Mouse (Mus musculus) gastrocnemius, postnatal 36 days (tissue): ENCODE results near the gene Tmem131. TPM values are rescaled to one million over a fixed set of nuclear protein-coding genes. Genes with fewer than 3 reads are reported as not detected.
"Not testable (repeated sequence)": the region's sequence is repeated elsewhere in the genome, so short reads cannot be mapped to it uniquely, and the experiment has no call there.

Experiments used
- DNase-seq, 2 experiments: peaks; one replicate each; pipeline ENCODE4 v3.0.0; 2022
- intact Hi-C: fragments of 180-260 bp; cut with DNase I; formaldehyde crosslinking; loops from one replicate; pipeline ENCODE4 v1.15.1; 2025
- total RNA-seq, 2 experiments: library from RNA; stranded (reverse); gene quantifications; 2 replicates each; pipeline ENCODE4 v1.2.3; 2021

Gene Tmem131
- total RNA-seq, 2 experiments from 2014 or later: 21.0 to 23.7 TPM

- no peak for DNase-seq
- intact Hi-C loops: no loop called here
Measured at GRCm38 (mm10) chr1:36894136-36894535, 49.3 kb downstream of the Tmem131 start.

- intact Hi-C loops, DNase-seq: not testable (repeated sequence)
Measured at GRCm38 (mm10) chr1:36893720-36894119, 49.7 kb downstream of the Tmem131 start.

- no peak for DNase-seq
- intact Hi-C loops: no loop called here
Measured at GRCm38 (mm10) chr1:36893146-36893545, 50.3 kb downstream of the Tmem131 start.

DNA sequence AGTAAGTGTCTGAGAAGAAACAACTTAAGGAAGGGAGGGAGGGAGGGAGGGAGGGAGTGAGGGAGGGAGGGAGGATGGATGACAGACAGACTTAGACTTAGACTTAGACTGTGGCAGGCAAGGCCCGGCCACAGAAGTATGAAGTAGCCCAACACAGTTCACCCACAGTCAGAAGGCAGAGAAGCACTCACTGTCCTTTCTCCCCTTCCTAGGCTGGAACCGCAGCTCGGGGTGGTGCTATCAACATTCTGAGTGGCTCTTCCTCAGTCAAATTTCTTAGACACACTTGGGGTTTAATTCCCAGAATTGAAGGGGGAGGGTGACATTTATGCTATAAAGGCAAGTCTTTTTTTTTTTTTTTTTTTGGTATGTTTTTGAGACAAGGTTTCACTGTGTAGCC, 51.0 kb downstream of the Tmem131 start:
- no peak for DNase-seq
- intact Hi-C loops: no loop called here

GRCm38 (mm10) chr1:36889016-36889415, 54.5 kb downstream of the Tmem131 start:
- DNase-seq: no peak
- intact Hi-C loops: loop anchor here (5.0 kb wide), 1 partner anchor 38 kb away; no protein-coding TSS in a partner anchor

- intact Hi-C loops: loop anchor here (5.0 kb wide), 1 partner anchor 40 kb away; no protein-coding TSS in a partner anchor
- DNase-seq: no peak
Measured at GRCm38 (mm10) chr1:36887172-36887571, 56.3 kb downstream of the Tmem131 start.

GRCm38 (mm10) chr1:36886489-36886888, 57.0 kb downstream of the Tmem131 start:
- no peak for DNase-seq
- intact Hi-C loops: loop anchor here (5.0 kb wide), 1 partner anchor 41 kb away; no protein-coding TSS in a partner anchor

DNA sequence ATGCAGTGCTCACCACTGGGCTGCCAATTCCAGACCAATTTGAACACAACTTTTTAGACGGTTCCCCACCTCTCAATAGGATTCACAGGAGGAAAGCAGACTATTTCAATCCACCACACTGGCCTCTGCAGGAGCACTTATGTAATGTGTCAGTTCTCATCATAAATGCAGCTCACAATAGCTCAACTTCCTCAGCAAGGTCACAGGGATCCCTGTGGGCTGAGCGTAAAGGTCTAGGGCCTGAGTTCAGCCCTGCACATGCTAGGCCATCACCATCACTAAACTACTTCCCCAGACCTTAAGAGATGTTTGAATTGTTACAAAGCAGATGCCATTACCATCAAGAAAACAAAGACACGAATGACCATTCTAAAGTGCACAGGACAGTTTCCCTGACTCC, 58.9 kb downstream of the Tmem131 start:
- intact Hi-C loops: no loop called here
- no peak for DNase-seq

DNA sequence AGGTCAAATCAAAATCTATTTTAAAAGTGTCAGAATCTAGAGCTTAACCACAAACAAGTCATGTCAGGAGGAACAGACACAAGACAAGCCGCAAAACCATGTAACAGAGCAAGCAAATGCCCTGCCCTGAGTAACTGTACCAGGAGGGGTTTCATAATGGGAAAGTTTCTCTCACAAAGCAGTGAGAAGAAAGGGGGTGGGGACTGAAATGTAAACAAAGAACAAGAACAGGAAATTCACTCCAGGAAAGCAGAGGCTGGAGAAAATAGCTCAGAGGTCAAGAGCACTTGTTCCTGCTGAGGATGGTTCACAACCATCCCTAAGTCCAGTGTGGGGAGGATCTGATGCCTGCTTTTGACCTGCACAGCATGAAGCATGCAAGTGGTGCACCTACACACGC, 59.7 kb downstream of the Tmem131 start:
- intact Hi-C loops: no loop called here
- DNase-seq: no peak

- intact Hi-C loops: no loop called here
- no peak for DNase-seq
Measured at GRCm38 (mm10) chr1:36879154-36879553, 64.3 kb downstream of the Tmem131 start.

GRCm38 (mm10) chr1:36877126-36877525, 66.3 kb downstream of the Tmem131 start:
- no peak for DNase-seq
- intact Hi-C loops: no loop called here

- no peak for DNase-seq
- intact Hi-C loops: no loop called here
Measured at GRCm38 (mm10) chr1:36874874-36875561, 68.4 kb downstream of the Tmem131 start.

DNA sequence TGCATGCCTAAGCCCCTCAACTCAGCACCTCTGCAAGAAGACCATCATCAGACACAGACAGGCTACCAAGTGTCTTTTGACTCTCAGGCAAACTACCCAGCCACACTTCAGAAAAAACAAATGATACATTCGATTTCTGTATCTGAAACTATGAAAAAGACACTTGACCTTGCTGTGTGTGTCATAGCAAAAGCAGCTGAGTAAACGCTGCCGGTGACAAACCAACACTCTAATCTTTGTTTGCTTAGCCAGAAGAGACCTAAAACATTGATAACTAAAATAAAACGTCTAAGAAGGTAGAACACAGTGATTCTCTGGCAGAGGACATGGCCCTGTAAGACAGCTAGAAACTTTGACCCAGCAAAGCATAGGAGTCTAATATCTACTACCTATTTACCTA, 72.2 kb downstream of the Tmem131 start:
- no peak for DNase-seq
- intact Hi-C loops: no loop called here

- intact Hi-C loops: no loop called here
Measured at GRCm38 (mm10) chr1:36870518-36870917, 72.9 kb downstream of the Tmem131 start.

GRCm38 (mm10) chr1:36864757-36865156, 78.7 kb downstream of the Tmem131 start:
- DNase-seq: peak in 1 of 2 experiments; percentile 24
- intact Hi-C loops: no loop called here

More at GRCm38 (mm10) chr1:36870518-36870917, 72.9 kb downstream of the Tmem131 start:
- DNase-seq: no peak

DNA sequence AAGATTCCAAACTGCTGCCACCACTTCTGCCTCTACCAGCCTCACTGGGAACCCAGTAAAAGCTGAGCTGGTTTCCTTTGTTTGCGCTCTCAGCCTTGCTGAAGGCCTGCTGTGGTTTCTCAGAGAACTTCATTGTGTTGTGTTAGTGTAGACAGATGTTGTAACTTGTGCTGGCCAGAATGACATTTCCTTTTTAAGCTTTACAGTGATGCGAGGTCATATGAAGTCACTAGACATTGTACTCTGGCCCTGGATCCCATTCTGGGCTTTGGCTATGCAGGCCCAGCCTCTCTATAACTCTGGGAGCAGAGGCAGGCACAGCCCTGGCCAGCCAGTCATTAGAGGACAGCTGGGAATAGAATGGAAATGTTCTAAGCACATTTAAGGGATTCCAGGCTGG, 81.7 kb downstream of the Tmem131 start:
- no peak for DNase-seq
- intact Hi-C loops: no loop called here

GRCm38 (mm10) chr1:36860876-36861275, 82.6 kb downstream of the Tmem131 start:
- intact Hi-C loops: no loop called here
- DNase-seq: no peak

GRCm38 (mm10) chr1:36860431-36860849, 83.0 kb downstream of the Tmem131 start:
- intact Hi-C loops: no loop called here
- no peak for DNase-seq

GRCm38 (mm10) chr1:36857081-36857480, 86.4 kb downstream of the Tmem131 start:
- intact Hi-C loops: no loop called here
- no peak for DNase-seq

DNA sequence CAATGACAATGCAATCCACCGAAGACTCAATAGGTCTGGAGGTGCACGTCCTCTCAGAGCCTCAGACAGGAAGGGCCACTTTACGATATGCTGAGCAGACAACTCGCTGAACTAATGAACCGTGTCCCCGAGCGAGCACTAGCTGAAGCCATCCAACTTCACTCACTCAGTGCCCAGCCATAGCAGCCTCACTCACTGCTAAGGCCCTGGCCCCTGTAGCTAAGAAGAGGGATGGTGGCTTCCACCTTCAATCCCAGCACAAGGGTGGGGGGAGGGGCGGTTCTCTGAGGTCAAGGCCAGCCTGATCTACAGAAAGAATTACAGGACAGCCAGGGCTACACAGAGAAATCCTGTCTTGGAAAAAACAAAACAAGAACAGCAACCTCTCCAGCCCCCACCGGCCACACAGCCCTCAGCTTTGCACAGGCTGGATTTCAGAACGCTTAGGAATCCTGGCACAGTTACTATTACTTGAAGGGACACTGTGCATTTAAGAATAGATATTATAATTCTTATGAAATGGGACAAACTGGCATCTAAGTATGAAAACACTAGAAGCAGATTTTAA, 89.2 kb downstream of the Tmem131 start:
- intact Hi-C loops: no loop called here
- no peak for DNase-seq

DNA sequence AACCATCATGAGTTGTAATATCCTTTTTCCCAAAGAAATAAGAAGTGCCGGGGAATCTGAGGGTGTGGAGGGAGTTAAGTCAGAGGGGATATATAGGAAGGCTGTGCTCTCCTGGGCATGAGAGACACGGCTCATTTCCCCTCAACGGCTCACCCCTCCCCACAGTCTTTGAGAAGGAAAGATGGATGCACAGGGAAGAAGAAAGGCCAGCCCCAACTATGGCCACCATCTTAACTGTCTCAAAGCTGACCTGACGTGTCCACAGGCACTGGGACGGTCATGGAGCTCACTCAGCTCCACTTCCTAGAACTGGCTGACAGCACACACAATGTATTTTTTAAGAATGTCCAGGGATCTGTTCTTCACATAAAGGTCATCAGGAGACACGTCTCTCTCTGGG, 91.4 kb downstream of the Tmem131 start:
- intact Hi-C loops: no loop called here
- no peak for DNase-seq

- DNase-seq: no peak
- intact Hi-C loops: no loop called here
Measured at GRCm38 (mm10) chr1:36851392-36851791, 92.1 kb downstream of the Tmem131 start.
